Mouse (Mus musculus): ENCODE results near the gene Nrm. TPM values are rescaled to one million over a fixed set of nuclear protein-coding genes. Genes with fewer than 3 reads are reported as not detected.
A peak's percentile ranks its signal among the peaks of the same experiment; 100 is the strongest.

The Nrm gene
- polyA plus RNA-seq (2015; fragmentation: Nextera tagmentation; extraction: Ambion mirVana), result 53.7 and 59.1 TPM in 2 replicates

DNA sequence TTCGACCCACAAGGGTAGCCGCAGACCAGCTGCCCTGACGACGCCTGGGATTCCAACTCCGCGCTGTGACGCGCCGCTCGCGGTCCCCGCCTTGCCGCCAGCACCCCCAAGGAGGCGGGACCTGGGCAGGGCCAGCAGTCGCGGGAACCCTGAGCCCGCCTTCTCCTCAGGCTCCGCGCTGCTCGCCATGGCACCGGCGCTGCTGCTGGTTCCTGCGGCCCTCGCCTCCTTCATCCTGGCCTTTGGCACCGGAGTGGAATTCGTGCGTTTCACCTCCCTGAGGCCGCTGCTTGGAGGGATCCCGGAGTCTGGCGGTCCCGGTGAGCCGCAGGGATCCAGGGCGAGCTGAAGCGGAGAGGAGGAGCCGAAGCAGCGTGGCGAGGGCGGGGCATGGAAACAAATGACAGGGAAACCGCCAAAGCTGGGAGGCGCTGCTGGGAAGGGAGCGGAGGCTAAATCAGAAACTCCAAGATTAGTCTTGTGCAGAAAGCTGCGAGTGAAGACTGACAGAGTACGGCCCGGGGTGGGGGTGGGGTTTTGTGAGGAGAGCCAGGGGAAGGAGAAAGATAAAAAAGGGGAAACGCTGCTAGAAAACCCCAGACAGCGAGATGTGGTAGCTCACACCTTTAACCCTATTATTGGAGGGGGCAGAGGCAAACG is at the start of gene Nrm:
Gene Nrm (plus strand): TSS at position 121 of the 660 bp plus-strand sequence.
- DNase-seq (ENCODE audit: low spot score), result peak; percentile 80

GRCm38 (mm10) chr17:35812307-35812706 is 48.8 kb upstream of the Nrm start:
- no peak for DNase-seq (ENCODE audit: low spot score)

GRCm38 (mm10) chr17:35812736-35813135 is 48.4 kb upstream of the Nrm start:
- no peak for DNase-seq (ENCODE audit: low spot score)

GRCm38 (mm10) chr17:35813245-35813647 is 47.9 kb upstream of the Nrm start:
- DNase-seq (ENCODE audit: low spot score), result no peak

- no peak for DNase-seq (ENCODE audit: low spot score)
These were observed 47.5 kb upstream of the Nrm start for GRCm38 (mm10) chr17:35813653-35814052.

GRCm38 (mm10) chr17:35814678-35815077 is 46.4 kb upstream of the Nrm start:
- no peak for DNase-seq (ENCODE audit: low spot score)

DNA sequence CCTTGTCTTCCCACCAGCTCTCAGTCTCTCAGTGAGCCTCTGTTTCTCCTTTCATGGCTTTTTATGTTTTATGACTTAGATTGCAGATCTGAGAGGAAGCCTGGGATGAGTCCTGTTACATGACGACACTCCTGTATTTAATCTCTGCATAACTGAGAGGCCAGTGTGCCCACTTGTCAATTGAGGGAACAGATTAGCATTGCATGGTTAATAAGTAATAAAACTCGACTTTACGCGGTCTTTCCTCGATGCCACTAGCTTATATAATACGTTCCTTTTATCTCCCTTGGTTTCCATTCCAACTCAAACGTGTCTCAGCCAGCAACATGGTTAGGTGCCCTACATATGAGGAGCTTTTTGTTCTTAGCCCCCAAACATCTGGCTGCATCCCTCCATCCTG is 45.3 kb upstream of the Nrm start:
- DNase-seq (ENCODE audit: low spot score), result no peak

DNA sequence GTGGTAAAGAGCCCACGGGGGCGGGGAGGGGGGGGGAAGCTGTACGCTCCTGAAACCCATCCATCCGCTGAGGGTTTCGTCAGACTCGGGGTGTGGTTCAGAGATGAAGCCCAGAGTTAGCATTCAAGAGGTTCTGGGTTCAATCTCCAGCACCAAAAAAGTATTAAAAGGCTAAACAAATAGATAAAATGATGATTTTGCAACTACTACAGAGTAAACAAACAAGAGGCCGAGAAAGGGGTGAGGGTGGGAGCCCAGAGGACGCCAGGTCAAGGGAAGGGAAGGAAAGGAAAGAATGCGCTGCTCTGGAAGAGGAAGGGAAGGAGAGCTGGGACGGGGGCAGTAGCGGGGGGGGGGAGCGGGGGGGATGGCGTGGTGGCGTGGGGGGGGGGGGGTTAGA is 44.4 kb upstream of the Nrm start:
- DNase-seq (ENCODE audit: low spot score), result no peak

GRCm38 (mm10) chr17:35817226-35817625 is 43.9 kb upstream of the Nrm start:
- DNase-seq (ENCODE audit: low spot score), result no peak

DNA sequence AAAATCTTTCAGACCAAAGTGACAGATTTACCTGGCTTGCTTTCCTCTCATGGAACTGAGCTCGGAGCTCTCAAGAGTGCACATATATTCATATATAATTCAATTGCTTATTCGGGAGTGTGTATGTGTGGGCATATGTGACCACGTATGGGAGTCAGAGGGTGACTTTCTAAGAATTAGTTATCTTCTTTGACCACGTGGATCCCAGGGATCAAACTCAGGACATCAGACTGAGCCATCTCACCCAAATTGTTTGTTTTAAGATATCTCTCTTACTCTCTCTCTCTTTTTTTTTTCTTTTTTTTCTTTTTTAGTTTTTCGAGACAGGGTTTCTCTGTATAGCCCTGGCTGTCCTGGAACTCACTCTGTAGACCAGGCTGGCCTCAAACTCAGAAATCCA is 41.0 kb upstream of the Nrm start:
- DNase-seq (ENCODE audit: low spot score), result no peak

DNA sequence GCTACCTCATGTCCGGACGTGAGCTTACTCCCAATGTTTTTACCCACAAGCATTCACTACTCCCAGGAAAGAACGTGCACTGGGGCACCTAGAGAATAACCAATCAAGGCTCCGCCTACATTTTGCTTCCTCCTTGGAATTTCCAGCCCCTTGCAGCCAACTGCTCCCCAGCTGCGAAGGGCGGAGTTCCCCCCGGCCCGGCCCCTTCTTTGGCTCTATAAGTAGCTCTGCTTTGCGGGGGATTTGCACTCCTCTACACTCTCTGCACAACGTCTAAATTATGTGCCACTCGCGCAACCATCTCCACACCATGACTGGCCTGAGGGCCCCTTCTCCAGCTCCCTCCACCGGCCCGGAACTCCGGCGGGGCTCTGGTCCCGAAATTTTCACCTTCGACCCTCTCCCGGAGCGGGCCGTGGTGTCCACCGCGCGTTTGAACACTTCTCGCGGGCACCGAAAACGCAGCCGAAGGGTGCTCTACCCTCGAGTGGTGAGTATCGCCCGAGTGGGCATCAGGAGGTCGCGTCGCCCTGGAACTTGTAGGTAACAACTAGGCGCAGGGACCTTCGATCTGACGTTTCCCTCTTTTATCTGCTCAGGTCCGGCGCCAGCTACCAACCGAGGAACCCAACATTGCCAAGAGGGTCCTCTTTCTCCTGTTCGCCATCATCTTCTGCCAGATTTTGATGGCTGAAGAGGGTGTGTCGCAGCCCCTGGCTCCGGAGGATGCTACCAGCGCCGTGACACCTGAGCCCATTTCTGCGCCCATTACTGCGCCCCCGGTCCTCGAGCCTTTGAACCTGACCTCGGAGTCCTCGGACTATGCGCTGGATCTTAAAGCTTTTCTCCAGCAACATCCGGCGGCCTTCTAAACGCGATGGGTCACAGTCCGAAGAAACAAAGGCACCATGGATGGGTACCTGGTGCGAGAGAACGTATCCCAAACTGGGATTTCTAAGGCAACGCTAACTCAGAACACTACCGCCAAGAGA is 39.4 kb upstream of the Nrm start, which contains the start of gene Ier3:
Gene Ier3 (plus strand): TSS at position 246 of the 992 bp plus-strand sequence.
- peak; percentile 54 for DNase-seq (ENCODE audit: low spot score)

DNA sequence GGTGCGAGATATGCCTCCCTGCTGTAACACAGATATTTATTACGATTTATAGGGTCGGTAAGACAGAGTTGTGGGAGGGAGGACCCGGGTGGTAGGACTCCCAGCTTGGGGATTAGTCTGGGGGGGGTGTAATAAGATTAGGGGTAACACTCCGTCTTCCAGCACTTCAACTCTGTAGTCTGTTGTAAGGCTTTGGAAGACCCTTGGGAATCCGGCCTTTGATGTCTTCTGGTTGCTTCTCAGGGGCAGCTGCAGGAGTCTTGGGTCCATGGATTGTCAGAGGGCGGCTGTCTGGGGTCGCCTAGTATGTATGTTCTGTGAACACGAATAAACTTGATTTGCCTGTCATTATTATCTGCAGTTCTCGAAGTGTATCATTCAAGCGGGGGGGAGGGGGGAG is 38.6 kb upstream of the Nrm start:
- no peak for DNase-seq (ENCODE audit: low spot score)

DNA sequence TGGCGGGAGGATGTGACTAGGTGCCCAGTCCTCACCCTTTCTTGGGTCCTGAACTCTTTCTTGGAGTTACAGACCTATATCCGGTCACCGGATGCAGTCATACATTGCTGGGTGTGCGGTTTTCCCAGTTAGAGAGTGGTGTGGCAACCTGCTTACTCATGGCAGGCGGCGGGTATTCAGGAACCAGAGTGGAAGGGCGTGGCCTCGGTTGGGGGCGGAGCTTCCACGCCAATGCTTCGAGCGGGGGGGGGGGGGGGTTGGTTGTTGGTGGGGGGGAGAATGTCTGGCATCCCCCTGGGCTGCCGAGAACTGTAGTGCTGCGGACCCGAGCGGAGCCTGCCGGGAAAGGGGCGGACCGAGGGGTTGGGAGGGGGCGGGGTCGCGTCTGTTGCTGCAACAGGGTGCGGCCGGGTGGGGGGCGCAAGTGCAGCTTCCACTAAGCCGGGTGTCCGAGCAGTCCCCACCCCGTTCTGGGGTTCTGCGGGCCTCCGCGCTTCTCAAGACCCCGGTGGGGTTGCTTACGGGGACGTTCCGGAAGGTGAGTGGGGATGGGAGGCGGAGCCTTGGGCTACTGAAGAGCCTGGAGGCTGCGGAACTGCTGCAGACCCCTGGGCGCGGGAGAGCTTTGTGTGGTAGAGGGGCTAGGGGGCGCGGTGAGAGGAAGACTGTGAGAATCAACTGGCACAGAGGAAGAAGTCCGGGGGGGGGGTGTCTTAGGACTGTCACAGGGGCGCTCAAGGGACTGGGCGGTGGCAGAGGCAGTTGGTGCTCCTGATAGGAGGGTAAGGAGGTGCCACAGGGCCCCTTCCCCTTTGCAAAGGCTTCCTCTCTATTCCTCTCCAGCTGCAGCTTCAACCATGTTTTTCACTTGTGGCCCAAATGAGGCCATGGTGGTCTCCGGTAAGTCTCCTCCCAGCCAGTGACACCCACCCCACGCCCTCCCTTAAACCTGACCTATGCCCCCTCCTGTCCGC is 37.9 kb upstream of the Nrm start, which contains the start of gene Flot1:
Gene Flot1 (plus strand): TSS at position 267 of the 974 bp plus-strand sequence.
- peak; percentile 86 for DNase-seq (ENCODE audit: low spot score)

DNA sequence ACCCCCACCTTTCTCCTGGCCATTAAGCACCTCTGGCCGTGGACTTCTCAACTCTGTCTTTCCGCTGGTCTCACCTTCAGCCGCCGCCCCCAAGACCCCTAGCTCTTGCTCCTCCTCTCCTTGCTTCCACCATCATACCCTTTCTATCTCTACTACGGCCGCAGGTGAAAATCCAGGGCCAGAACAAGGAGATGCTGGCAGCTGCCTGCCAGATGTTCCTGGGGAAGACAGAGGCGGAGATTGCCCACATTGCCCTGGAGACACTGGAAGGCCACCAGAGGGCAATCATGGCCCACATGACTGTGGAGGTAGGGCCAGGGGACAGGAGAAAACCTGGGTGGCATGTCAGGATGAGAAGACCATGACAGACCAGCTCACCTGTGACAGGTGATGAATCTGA is 36.7 kb upstream of the Nrm start:
- DNase-seq (ENCODE audit: low spot score), result no peak

- DNase-seq (ENCODE audit: low spot score), result no peak
These were observed 35.8 kb upstream of the Nrm start for GRCm38 (mm10) chr17:35825109-35825850.

GRCm38 (mm10) chr17:35829737-35830136 is 31.4 kb upstream of the Nrm start:
- DNase-seq (ENCODE audit: low spot score), result peak; percentile 95

- no peak for DNase-seq (ENCODE audit: low spot score)
These were observed 28.5 kb upstream of the Nrm start for GRCm38 (mm10) chr17:35832400-35833238.

DNA sequence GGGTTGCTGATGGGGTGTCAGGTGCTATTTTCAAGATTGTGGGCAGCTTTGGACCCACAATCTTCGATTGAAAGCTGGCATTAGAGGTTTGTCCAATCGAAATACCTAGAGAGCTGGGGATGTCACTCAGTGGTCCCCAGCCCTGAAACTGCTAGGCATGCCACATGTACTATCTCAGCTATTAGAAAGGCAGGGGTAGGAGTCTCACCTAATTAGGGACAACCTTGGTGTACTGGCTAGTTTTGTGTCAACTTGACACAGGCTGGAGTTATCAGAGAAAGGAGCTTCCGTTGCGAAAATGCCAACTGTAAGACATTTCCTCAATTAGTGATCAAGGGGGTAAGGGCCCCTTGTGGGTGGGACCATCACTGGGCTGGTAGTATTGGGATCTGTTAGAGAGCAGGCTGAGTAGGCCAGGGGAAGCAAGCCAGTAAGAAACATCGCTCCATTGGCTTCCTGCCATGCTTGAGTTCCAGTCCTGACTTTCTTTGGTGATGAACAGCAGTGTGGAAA is 27.8 kb upstream of the Nrm start:
- no peak for DNase-seq (ENCODE audit: low spot score)

DNA sequence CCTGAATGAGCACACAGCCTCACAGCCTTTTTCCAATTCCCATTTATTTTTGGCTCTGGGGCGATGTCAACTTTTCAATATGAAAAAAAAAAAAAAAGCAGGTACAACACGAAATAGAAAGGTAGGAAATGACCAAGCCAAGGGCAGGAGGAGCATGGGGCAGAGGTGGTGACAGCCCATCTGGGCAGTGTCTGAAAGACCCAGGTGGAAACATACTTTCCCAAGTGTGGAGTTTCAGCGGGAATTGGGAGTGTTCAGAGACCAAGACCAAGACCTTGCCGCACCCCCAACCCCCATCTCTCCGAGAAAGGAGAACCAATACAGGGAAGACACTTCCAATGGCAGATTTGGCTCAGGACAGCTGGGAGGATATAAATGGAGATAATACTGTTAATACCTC is 27.2 kb upstream of the Nrm start:
- no peak for DNase-seq (ENCODE audit: low spot score)

Data from thymus, postnatal 0 days (tissue).